Mouse (Mus musculus) liver, postnatal 0 days (tissue): ENCODE measurements around the gene Ugt2b1. TPM values are rescaled to one million over a fixed set of nuclear protein-coding genes. Genes with fewer than 3 reads are reported as not detected.

Experiments used
- ATAC-seq: fragments of 200-750 bp; cut with Nextera tagmentation; 2 replicates; pipeline ENCODE4 v1.8.0; 2017; ENCODE audit warnings: mild to moderate bottlenecking, moderate library complexity
- DNase-seq: peaks from one replicate; pipeline ENCODE4 v3.0.0-alpha.2; 2016
- H3K27ac ChIP-seq: fragments of 300-500 bp; sonication (generic); 2 replicates; pipeline ENCODE4 v1.5.1; 2014; ENCODE audit warnings: antibody characterized with exemption, moderate library complexity, mild to moderate bottlenecking, low read depth
- H3K27me3 ChIP-seq: fragments of 300-500 bp; sonication (generic); 2 replicates; pipeline ENCODE4 v1.6.1; 2014; ENCODE audit warnings: low read length, control low read depth, mixed read lengths; ENCODE audit not compliant: insufficient read depth
- H3K36me3 ChIP-seq: fragments of 300-500 bp; sonication (generic); replicated peaks from 2 replicates; pipeline ENCODE4 v1.6.1; 2014; ENCODE audit warnings: mild to moderate bottlenecking, control low read depth, low read length, moderate library complexity, mixed read lengths; ENCODE audit not compliant: insufficient read depth
- H3K4me1 ChIP-seq: fragments of 300-500 bp; sonication (generic); 2 replicates; pipeline ENCODE4 v1.6.1; 2014; ENCODE audit warnings: antibody characterized with exemption, mild to moderate bottlenecking, control low read depth; ENCODE audit not compliant: insufficient read depth
- H3K4me2 ChIP-seq: fragments of 300-500 bp; sonication (generic); 2 replicates; pipeline ENCODE4 v1.6.1; 2014; ENCODE audit warnings: low read depth, mild to moderate bottlenecking, low read length, moderate library complexity, mixed read lengths
- H3K4me3 ChIP-seq: fragments of 300-500 bp; sonication (generic); 2 replicates; pipeline ENCODE4 v1.5.1; 2014; ENCODE audit warnings: low read depth, low read length
- H3K9ac ChIP-seq: fragments of 300-500 bp; sonication (generic); replicated peaks from 2 replicates; pipeline ENCODE4 v1.6.1; 2014; ENCODE audit warnings: mild to moderate bottlenecking, moderate library complexity
- H3K9me3 ChIP-seq: fragments of 300-500 bp; sonication (generic); 2 replicates; pipeline ENCODE4 v1.6.1; 2016; ENCODE audit warnings: mild to moderate bottlenecking, control low read depth, low read length, mixed read lengths
- CTCF ChIP-seq: sonication (generic); IDR thresholded peaks from 2 replicates; pipeline ENCODE4 v1.5.1; 2016; ENCODE audit warnings: antibody characterized with exemption, low read depth
- EP300 ChIP-seq: IDR thresholded peaks from 2 replicates; pipeline ENCODE4 v1.6.1; 2016; ENCODE audit warnings: antibody characterized with exemption, low read depth, mild to moderate bottlenecking
- WGBS: fragments of 180-500 bp; shearing (Covaris S2); extraction: QIAGEN DNeasy Blood & Tissue Kit; methylation state at CpG from one replicate; pipeline ENCODE4 v1.1.7; 2014; ENCODE audit not compliant: insufficient replicate concordance; 5-methylcytosine and 5-hydroxymethylcytosine counted together
- polyA plus RNA-seq: library from polyadenylated mRNA; unstranded; fragments of >200 nt; fragmentation: Nextera tagmentation; extraction: Ambion mirVana; gene quantifications from 2 replicates; pipeline ENCODE4 v1.2.1, GENCODE M21; 2015

Gene Ugt2b1
- polyA plus RNA-seq, 1 experiment from 2014 or later: 8.6 TPM

GRCm38 (mm10) chr5:86920661-86921233 lies 5.6 kb downstream of the Ugt2b1 start:
- DNase-seq: no peak
- Histone ChIP-seq H3K9me3 (no peaks in the 10 kb centered on the region), H3K27me3 (no peaks in the 10 kb centered on the region), H3K4me1 (no peaks in the 10 kb centered on the region), H3K4me3 (no peak overlapping the region), H3K4me2 (no peak overlapping the region), H3K9ac (no peak overlapping the region), H3K36me3 (no peaks in the 10 kb centered on the region), H3K27ac (no peak overlapping the region)
- no peak for ATAC-seq
- TF ChIP-seq CTCF (no peak), EP300 (no peak)
- 49% methylated on average over 3 of the region's 3 CpGs for WGBS

GRCm38 (mm10) chr5:86911357-86912099 lies 14.8 kb downstream of the Ugt2b1 start:
- H3K36me3 ChIP-seq: no peaks in the 10 kb centered on the region
- H3K4me2 ChIP-seq: no peak overlapping the region
- TF ChIP-seq EP300: no peak
- TF ChIP-seq CTCF: no peak
- 83% methylated on average over 3 of the region's 3 CpGs for WGBS
- no peaks in the 10 kb centered on the region for H3K9me3 ChIP-seq
- DNase-seq (no peak), ATAC-seq (no peak)
- no peak overlapping the region for H3K4me3 ChIP-seq
- no peaks in the 10 kb centered on the region for H3K4me1 ChIP-seq
- no peak overlapping the region for H3K27ac ChIP-seq
- H3K9ac ChIP-seq: no peak overlapping the region
- no peaks in the 10 kb centered on the region for H3K27me3 ChIP-seq

GRCm38 (mm10) chr5:86910770-86911169 lies 15.6 kb downstream of the Ugt2b1 start:
- ATAC-seq (peak; percentile 67), DNase-seq (no peak)
- Histone ChIP-seq H3K27me3 (no peaks in the 10 kb centered on the region), H3K27ac (no peak overlapping the region), H3K4me2 (no peak overlapping the region), H3K9me3 (no peaks in the 10 kb centered on the region), H3K4me3 (no peak overlapping the region), H3K36me3 (no peaks in the 10 kb centered on the region), H3K4me1 (no peaks in the 10 kb centered on the region), H3K9ac (no peak overlapping the region)
- TF ChIP-seq EP300 (peak; percentile 57), CTCF (no peak)
- 41% methylated on average over 1 of the region's 1 CpGs for WGBS

- 0 out of 2 replicates have a peak, but pooled peaks have one; percentile 15 for TF ChIP-seq EP300
- TF ChIP-seq CTCF: no peak
- WGBS: 37% methylated on average over 1 of the region's 1 CpGs
- H3K4me1 ChIP-seq: no peaks in the 10 kb centered on the region
- no peaks in the 10 kb centered on the region for H3K9me3 ChIP-seq
- H3K36me3 ChIP-seq: no peaks in the 10 kb centered on the region
- peak within 1 kb of the TSS; percentile 19 for H3K4me3 ChIP-seq
- peak; percentile 17 for DNase-seq
- H3K9ac ChIP-seq: no peak within 1 kb of the TSS; the same call in 1 of the 2 replicates
- H3K4me2 ChIP-seq: peak within 1 kb of the TSS; percentile 63
- ATAC-seq: peak; percentile 80
- H3K27ac ChIP-seq: 0 out of 2 replicates have a peak within 1 kb of the TSS, but pooled peaks have one; percentile 52
- H3K27me3 ChIP-seq: no peaks in the 10 kb centered on the region
Measured at GRCm38 (mm10) chr5:86906758-86907157, 19.6 kb downstream of the Ugt2b1 start, which contains the start of gene Ugt2b34. Gene Ugt2b34, minus strand, starts transcription at chr5:86906937.

- DNase-seq (no peak), ATAC-seq (no peak)
- H3K4me1 ChIP-seq: no peaks in the 10 kb centered on the region
- no peak overlapping the region for H3K4me3 ChIP-seq
- TF ChIP-seq CTCF (peak; percentile 32; the same call in 1 of the 2 replicates), EP300 (no peak)
- WGBS: 81% methylated on average over 1 of the region's 1 CpGs
- no peak overlapping the region for H3K4me2 ChIP-seq
- H3K9me3 ChIP-seq: peaks cover 4% of the 10 kb centered on the region
- H3K27ac ChIP-seq: no peak overlapping the region
- no peaks in the 10 kb centered on the region for H3K27me3 ChIP-seq
- H3K9ac ChIP-seq: no peak overlapping the region
- H3K36me3 ChIP-seq: peaks cover 14% of the 10 kb centered on the region; the same call in 1 of the 2 replicates
Measured at GRCm38 (mm10) chr5:86889933-86890332, 36.4 kb downstream of the Ugt2b1 start.

GRCm38 (mm10) chr5:86888420-86888819 lies 37.9 kb downstream of the Ugt2b1 start:
- H3K4me2 ChIP-seq: no peak overlapping the region
- DNase-seq (no peak), ATAC-seq (no peak)
- H3K9ac ChIP-seq: no peak overlapping the region
- H3K4me3 ChIP-seq: no peak overlapping the region
- no peaks in the 10 kb centered on the region for H3K27me3 ChIP-seq
- WGBS: 46% methylated on average over 1 of the region's 1 CpGs
- no peaks in the 10 kb centered on the region for H3K4me1 ChIP-seq
- no peaks in the 10 kb centered on the region for H3K9me3 ChIP-seq
- TF ChIP-seq EP300: no peak
- no peak for TF ChIP-seq CTCF
- no peak overlapping the region for H3K27ac ChIP-seq
- H3K36me3 ChIP-seq: 0 out of 2 replicates have a peak, but pooled peaks cover 6% of the 10 kb centered on the region
